Mouse (Mus musculus) midbrain, embryonic 11.5 days (tissue): ENCODE measurements at regions not wholly inside any gene's neighbourhood (a gene's known extent, or its start where the extent isn't known, plus 50 kb on each side); places are given as distances from the start of the nearest gene placed in this dataset.

ENCODE experiments used
- ATAC-seq: fragments of 200-750 bp; cut with Nextera tagmentation; 2 replicates; pipeline ENCODE4 v1.8.0; 2017; ENCODE audit warnings: moderate TSS enrichment, moderate library complexity; ENCODE audit not compliant: low FRiP score
- DNase-seq: peaks from one replicate; pipeline ENCODE4 v3.0.0; 2015; ENCODE audit warnings: low spot score; ENCODE audit errors: missing footprints
- H3K27ac ChIP-seq: fragments of 300-500 bp; sonication (generic); 2 replicates; pipeline ENCODE4 v1.5.1; 2014; ENCODE audit warnings: low read depth, low read length
- H3K27me3 ChIP-seq: fragments of 300-500 bp; sonication (generic); 2 replicates; pipeline ENCODE4 v1.6.1; 2014; ENCODE audit warnings: mild to moderate bottlenecking, low read length, moderate library complexity, mixed read lengths; ENCODE audit not compliant: control insufficient read depth, insufficient read depth
- H3K36me3 ChIP-seq: fragments of 300-500 bp; sonication (generic); 2 replicates; pipeline ENCODE4 v1.6.1; 2014; ENCODE audit warnings: mild to moderate bottlenecking, low read length, moderate library complexity, mixed read lengths; ENCODE audit not compliant: control insufficient read depth, insufficient read depth
- H3K4me1 ChIP-seq: fragments of 300-500 bp; sonication (generic); 2 replicates; pipeline ENCODE4 v1.6.1; 2014; ENCODE audit warnings: low read length; ENCODE audit not compliant: control insufficient read depth, insufficient read depth
- H3K4me2 ChIP-seq: fragments of 300-500 bp; sonication (generic); 2 replicates; pipeline ENCODE4 v1.6.1; 2014; ENCODE audit warnings: mild to moderate bottlenecking, moderate library complexity
- H3K4me3 ChIP-seq: fragments of 300-500 bp; sonication (generic); 2 replicates; pipeline ENCODE4 v1.5.1; 2014; ENCODE audit warnings: low read depth, low read length
- H3K9ac ChIP-seq: fragments of 300-500 bp; sonication (generic); 2 replicates; pipeline ENCODE4 v1.6.1; 2014; ENCODE audit warnings: low read length
- H3K9me3 ChIP-seq: fragments of 300-500 bp; sonication (generic); 2 replicates; pipeline ENCODE4 v1.6.1; 2016; ENCODE audit warnings: low read length; ENCODE audit not compliant: control insufficient read depth
- WGBS: fragments of 180-500 bp; shearing (Covaris S2); extraction: QIAGEN DNeasy Blood & Tissue Kit; methylation state at CpG from one replicate; pipeline ENCODE4 v1.1.7; 2014; 5-methylcytosine and 5-hydroxymethylcytosine counted together

DNA sequence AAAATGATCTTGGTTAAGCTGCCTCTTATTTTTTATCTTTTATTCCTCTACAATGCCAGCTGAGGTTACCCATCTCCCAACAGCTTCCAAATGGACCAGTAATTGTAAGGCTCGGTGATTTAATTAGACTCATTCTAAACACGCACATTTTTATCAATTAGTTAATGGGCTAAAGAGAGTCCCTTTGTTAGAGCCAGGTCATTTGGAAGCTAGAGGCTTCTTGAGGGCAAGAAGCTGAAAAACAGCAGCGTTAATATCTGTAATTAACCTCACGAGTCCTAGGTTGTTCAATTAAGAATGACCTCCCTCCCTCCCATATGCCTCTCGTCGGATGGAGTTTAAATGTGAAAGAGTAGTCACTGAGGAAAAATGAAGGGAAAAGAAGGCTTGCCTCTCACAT lies 66.5 kb downstream of the Otx2 start:
- Histone ChIP-seq H3K27ac (no peak overlapping the region), H3K4me1 (no peaks in the 10 kb centered on the region), H3K9ac (no peak overlapping the region), H3K9me3 (no peaks in the 10 kb centered on the region), H3K36me3 (no peaks in the 10 kb centered on the region), H3K4me2 (no peak overlapping the region), H3K4me3 (no peak overlapping the region), H3K27me3 (no peaks in the 10 kb centered on the region)
- DNase-seq (no peak), ATAC-seq (no peak)
- 69% methylated on average over 6 of the region's 6 CpGs for WGBS

DNA sequence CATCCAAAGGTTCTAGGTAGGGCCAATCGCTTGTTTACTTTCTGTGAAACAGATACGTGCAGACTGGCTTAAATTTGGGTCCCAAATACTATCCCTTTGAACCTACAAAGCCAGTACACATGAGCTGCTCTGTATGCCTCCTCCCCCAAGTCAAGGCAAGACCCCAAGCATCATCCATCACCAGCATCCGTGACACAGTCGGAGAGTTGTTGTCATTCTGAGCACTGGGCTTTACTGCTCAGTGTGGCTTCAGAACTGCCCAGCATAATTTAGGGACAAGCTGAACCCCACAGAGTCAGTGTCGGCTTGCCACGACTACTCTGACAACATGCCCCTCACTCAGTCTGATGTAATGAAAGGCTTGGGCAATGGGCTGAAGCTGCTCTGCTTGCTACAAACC lies 70.1 kb downstream of the Otx2 start:
- DNase-seq (no peak), ATAC-seq (no peak)
- no peaks in the 10 kb centered on the region for H3K9me3 ChIP-seq
- no peak overlapping the region for H3K4me2 ChIP-seq
- WGBS = 83% methylated on average over 6 of the region's 6 CpGs
- H3K27me3 ChIP-seq = no peaks in the 10 kb centered on the region
- H3K36me3 ChIP-seq = no peaks in the 10 kb centered on the region
- H3K9ac ChIP-seq = no peak overlapping the region
- no peak overlapping the region for H3K4me3 ChIP-seq
- no peak overlapping the region for H3K27ac ChIP-seq
- no peaks in the 10 kb centered on the region for H3K4me1 ChIP-seq

DNA sequence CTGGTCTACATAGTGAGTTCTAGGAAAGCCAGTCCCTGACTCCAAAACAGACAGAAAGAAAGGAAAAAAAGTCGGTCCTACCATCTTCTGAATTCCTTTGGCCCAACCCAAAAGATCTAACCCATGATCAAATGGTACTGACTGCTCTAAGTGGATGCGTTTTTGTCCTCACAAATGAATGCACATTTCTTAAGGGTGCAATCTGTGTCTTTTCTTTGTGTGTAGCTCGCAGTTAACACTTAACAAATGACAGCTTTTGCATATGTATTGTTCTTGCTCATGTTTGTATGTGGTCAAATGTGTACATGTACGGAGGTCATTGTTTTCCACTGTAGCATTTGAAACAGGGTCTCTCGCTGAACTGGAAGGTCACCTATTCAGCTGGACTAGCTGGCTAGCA lies 79.3 kb downstream of the Otx2 start:
- Histone ChIP-seq H3K27me3 (no peaks in the 10 kb centered on the region), H3K9me3 (no peaks in the 10 kb centered on the region), H3K9ac (no peak overlapping the region), H3K4me2 (no peak overlapping the region), H3K4me1 (no peaks in the 10 kb centered on the region; the same call in 1 of the 2 replicates), H3K4me3 (no peak overlapping the region), H3K36me3 (no peaks in the 10 kb centered on the region), H3K27ac (no peak overlapping the region)
- no peak for DNase-seq
- no peak for ATAC-seq
- 86% methylated on average over 5 of the region's 5 CpGs for WGBS

DNA sequence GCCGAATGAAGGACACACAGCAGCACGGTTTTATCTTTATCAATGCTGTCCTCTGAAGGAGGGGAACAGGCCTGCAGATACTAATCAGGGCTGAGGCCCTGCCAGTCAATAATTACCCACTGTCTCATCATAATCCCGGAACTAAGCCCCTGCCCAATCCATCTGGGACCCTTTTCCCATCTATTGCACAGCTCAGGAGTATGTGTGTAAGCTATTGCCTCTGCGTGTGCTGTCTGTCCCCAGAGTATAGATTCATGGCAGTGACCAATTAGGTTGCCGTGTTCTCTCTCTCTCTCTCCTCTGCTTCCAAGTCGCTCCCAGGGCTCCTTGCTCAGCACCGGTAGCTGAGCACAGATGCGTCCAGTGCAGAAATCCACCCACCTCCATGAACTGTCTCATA lies 80.3 kb downstream of the Otx2 start:
- 49% methylated on average over 8 of the region's 8 CpGs for WGBS
- Histone ChIP-seq H3K36me3 (no peaks in the 10 kb centered on the region), H3K27ac (peak overlapping the region; percentile 7; the same call in 1 of the 2 replicates), H3K9me3 (no peaks in the 10 kb centered on the region), H3K4me1 (no peaks in the 10 kb centered on the region; the same call in 1 of the 2 replicates), H3K4me3 (no peak overlapping the region), H3K9ac (no peak overlapping the region), H3K27me3 (no peaks in the 10 kb centered on the region), H3K4me2 (no peak overlapping the region)
- peak; percentile 86 for DNase-seq
- ATAC-seq = peak; percentile 86

DNA sequence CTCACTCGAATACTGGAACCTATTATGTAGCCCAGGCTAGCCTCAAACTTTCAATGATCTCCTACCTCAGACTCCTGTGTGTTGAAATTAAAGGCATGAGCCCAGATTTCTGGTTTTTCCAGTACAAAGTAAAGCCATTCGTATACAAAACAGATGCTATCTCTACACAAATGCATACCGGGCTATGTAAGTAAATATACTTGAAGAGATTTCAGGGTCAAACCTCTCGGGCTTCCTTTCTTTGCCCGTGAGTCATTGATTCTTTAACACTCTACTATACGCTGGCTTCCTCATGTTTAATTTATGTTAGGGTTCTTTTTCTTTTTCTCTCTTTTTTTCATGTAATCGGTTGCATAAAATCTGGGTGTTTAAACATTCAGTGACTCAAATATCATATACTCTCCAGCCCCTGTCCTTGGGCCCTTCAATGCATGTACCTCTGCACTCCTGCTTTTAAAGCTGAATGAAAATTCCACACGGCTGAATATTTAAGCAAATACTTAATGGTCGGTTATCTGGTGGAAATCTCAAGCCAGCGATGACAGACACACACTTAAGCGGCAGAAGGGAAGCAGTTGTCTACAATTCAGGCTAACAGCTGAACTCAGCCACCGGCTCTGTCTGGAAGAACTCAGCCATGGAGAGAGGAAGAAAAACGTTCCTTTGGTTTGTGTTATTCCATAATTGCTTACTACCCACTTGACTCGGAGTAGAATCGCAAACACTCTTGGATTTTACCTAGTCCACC lies 82.0 kb downstream of the Otx2 start:
- no peak overlapping the region for H3K4me3 ChIP-seq
- H3K36me3 ChIP-seq = no peaks in the 10 kb centered on the region
- H3K27me3 ChIP-seq = no peaks in the 10 kb centered on the region
- 80% methylated on average over 15 of the region's 15 CpGs for WGBS
- H3K9me3 ChIP-seq = no peaks in the 10 kb centered on the region
- no peak for ATAC-seq
- H3K27ac ChIP-seq = no peak overlapping the region
- H3K9ac ChIP-seq = no peak overlapping the region
- H3K4me1 ChIP-seq = no peaks in the 10 kb centered on the region; the same call in 1 of the 2 replicates
- DNase-seq = no peak
- H3K4me2 ChIP-seq = no peak overlapping the region

DNA sequence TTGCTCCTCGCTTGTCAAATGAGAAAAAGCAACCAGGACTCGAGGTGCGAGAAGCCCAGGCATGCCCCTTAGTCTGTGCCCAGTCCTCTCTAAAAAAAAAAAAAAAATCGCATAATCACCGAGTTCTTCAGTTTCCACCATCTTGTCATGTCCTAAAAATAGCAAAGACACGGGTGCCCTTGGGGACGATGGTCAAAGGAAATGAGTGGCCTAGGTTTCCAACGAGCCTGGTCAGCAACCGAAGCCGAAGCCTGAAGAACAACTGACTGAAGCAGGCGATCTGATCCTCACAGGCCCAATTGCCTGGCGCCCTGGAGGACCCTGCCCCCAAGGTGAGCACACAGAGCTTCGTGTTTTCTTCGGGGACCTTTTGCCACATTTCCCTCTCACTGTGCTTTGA lies 83.2 kb downstream of the Otx2 start:
- DNase-seq = no peak
- Histone ChIP-seq H3K27me3 (no peaks in the 10 kb centered on the region), H3K4me2 (no peak overlapping the region), H3K36me3 (no peaks in the 10 kb centered on the region), H3K9me3 (no peaks in the 10 kb centered on the region), H3K4me1 (no peaks in the 10 kb centered on the region; the same call in 1 of the 2 replicates), H3K9ac (no peak overlapping the region), H3K27ac (no peak overlapping the region), H3K4me3 (no peak overlapping the region)
- WGBS = 54% methylated on average over 14 of the region's 14 CpGs
- ATAC-seq = no peak

DNA sequence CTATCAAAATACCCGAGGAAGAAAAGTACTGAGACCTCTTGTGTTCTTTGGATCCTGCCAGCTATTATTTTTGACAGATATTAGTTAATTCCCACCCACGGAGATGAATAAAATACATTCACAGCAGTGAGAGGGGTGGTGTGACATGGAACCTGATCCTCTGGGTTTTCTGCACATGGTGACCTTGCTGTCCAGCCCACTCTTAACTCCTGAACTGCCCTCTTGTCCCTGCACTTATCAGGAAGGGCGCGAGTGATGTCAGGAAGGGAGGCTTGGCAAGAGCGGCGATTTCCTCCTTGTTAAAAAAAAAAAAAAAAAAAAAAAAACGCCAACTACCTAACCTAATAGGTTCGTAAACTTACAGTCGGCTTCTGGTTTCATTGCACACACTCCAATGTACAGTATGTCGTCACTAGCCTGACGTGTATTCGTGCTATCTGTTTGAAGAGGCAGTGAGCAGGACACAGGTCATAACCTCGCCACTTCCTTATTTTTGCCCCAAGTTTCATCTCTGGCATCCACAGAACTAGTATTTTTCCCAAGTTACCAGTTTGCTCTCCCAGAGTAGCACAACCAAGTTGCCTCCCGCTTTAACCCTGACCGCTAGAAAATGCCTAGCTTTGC lies 83.8 kb downstream of the Otx2 start:
- ATAC-seq (no peak), DNase-seq (no peak)
- H3K36me3 ChIP-seq = no peaks in the 10 kb centered on the region
- no peak overlapping the region for H3K27ac ChIP-seq
- no peak overlapping the region for H3K9ac ChIP-seq
- WGBS = 77% methylated on average over 15 of the region's 15 CpGs
- no peaks in the 10 kb centered on the region for H3K27me3 ChIP-seq
- H3K9me3 ChIP-seq = no peaks in the 10 kb centered on the region
- H3K4me2 ChIP-seq = no peak overlapping the region
- no peak overlapping the region for H3K4me3 ChIP-seq
- no peaks in the 10 kb centered on the region; the same call in 1 of the 2 replicates for H3K4me1 ChIP-seq

DNA sequence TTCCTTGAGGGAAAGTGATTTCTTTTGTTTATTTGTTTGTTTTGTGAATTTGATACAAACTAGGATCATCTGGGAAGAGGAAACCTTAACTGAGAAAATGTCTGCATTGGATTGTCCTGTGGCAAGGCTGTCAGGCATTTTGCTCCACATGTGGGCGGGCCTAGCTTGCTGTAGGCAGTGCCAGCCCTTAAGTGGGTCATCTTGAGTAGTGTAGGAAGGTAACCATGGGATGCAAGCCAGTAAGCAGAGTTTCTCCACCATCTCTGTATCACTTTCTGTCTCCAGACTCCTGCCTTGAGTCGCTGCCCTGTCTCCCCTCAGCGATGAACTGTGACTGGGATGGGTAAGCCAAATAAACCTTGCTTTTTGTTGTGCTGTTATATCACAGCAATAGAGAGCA lies 87.8 kb downstream of the Otx2 start:
- Histone ChIP-seq H3K4me2 (no peak overlapping the region), H3K9ac (no peak overlapping the region), H3K4me3 (no peak overlapping the region), H3K4me1 (no peaks in the 10 kb centered on the region; the same call in 1 of the 2 replicates), H3K27me3 (no peaks in the 10 kb centered on the region), H3K36me3 (no peaks in the 10 kb centered on the region), H3K9me3 (no peaks in the 10 kb centered on the region), H3K27ac (no peak overlapping the region)
- WGBS = 97% methylated on average over 3 of the region's 3 CpGs
- ATAC-seq (no peak), DNase-seq (no peak)

DNA sequence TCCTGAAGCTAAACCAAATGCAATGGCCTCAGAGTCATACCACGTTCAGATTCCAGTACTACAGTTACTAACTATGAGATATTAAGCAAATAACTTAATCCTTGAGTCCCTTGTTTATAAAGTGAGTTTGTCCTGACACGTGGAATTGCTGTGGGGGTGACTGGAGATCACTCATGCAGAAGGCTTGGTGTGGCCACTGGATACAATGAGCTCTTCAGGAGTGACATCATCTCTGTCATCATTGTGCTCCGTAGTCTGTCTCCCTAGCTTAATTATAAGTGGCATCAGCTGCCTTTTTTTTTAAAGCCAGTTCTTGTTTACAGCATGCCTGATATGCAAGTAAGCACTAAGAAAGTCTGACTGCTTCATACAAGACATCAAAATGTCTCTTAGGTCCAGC lies 89.0 kb downstream of the Otx2 start:
- WGBS = 67% methylated on average over 3 of the region's 3 CpGs
- H3K27me3 ChIP-seq = no peaks in the 10 kb centered on the region

More for the DNA sequence above, 89.0 kb downstream of the Otx2 start:
- H3K9ac ChIP-seq = no peak overlapping the region
- H3K4me2 ChIP-seq = no peak overlapping the region
- DNase-seq (no peak), ATAC-seq (no peak)
- H3K9me3 ChIP-seq = no peaks in the 10 kb centered on the region
- no peaks in the 10 kb centered on the region for H3K36me3 ChIP-seq
- no peak overlapping the region for H3K4me3 ChIP-seq
- H3K4me1 ChIP-seq = no peaks in the 10 kb centered on the region
- H3K27ac ChIP-seq = no peak overlapping the region
